Mouse (Mus musculus) urinary bladder, adult 2 months (tissue): ENCODE data around the gene 2310046K23Rik. TPM values are rescaled to one million over a fixed set of nuclear protein-coding genes. Genes with fewer than 3 reads are reported as not detected.
"Not testable (repeated sequence)": the region's sequence is repeated elsewhere in the genome, so short reads cannot be mapped to it uniquely, and the experiment has no call there.

ENCODE experiments used
- DNase-seq: peaks from one replicate; pipeline ENCODE4 v3.0.0; 2022; ENCODE audit warnings: low spot score
- polyA plus RNA-seq: library from polyadenylated mRNA; depleted of rRNA; stranded (reverse); fragments of >200 nt; gene quantifications from 2 replicates; pipeline ENCODE4 v1.2.3, GENCODE M21; 2012; rRNA removed

The 2310046K23Rik gene
- not detected in 2 replicates for polyA plus RNA-seq

- no peak for DNase-seq
These were observed at the start of gene 2310046K23Rik for GRCm38 (mm10) chr3:92534411-92534810. Gene 2310046K23Rik (minus strand): TSS chr3:92534511.

GRCm38 (mm10) chr3:92583164-92583826 is 49.0 kb upstream of the 2310046K23Rik start:
- no peak for DNase-seq

DNA sequence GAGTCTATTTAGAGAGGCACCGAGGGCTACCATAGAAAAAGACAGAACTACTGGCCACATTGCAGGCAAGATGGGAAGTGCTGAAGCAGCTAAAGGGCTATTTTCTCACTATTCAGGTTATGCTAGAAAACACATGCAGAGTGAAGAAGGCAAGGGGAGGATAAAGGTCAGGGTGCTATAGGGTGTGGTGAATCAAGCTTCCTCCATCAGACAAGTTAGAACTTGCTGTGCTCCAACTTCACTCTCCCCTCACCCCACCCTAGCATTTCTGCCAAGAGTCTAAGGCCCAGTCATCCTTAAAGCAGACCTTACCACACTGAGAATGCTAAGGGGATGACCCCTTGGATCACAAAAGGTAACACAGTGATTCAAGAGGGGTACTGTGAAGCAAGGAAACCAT is 45.2 kb upstream of the 2310046K23Rik start:
- DNase-seq, result no peak

DNA sequence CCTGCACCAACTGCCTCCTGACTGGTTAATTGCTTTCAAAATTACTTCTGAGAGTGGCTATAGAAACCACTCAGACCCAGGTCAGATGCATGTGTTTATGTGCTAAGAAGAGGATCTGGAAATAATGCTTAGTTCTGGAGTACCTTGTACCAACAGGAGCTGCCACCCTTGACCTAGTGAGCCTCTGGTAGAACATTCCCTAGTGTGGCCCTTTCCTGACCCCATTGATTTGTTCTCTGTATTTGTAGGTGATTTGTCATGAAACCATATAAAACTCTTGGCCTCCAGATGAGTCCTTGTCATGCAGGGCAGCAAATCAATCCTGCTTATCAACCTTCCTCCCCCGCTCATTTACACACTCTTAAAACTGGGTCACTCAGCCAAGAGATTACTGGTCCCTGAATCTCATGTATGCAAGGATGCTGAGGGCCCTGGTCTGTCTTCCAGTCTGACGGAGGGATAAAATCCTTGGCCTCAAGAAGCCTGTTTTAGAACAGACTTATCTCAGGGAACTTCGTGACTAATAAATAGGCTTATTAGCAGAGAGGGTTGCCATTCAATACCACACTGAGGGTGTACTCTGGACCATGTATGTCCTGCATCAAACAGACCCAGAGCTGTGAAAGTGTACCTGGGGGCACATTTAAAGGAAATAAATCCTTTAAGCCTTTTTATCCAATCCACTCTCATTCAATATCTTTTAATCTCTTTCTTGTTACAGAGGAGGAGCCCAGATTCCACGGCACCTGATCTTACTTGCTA is 44.5 kb upstream of the 2310046K23Rik start:
- no peak for DNase-seq

DNA sequence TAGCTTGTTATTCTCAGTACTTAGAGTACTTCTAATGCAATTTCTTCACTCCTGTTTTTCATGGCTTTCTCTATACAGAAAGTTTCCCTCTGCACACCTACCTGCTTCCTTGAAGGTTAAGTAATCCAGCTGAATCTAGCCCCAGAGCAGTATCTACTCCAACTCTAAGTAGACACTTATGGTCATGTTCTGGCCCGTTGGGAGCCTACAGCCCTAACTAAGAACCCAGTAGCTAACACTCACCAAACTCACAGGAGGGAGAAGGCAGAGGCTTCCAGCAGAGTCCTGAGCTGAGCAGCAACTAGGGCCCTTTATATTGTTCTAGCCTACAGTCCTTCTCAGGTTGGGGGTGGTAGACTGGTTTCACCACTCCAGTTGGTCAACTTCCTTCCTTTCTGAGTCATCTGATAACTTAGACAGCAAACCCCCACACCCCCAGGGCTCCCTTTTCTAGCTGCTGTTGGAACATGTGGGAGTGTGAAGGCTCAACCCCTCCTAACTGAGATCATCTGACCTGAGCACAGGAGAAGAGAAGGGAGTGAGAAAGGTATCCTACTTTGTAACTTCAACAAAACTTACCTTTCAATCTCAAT is 39.2 kb upstream of the 2310046K23Rik start, which contains the start of gene Ivl:
Ivl (minus strand) TSS at position 287 of the 593 bp plus-strand sequence.
- DNase-seq, result no peak

- no peak for DNase-seq
These were observed 38.3 kb upstream of the 2310046K23Rik start for GRCm38 (mm10) chr3:92572514-92573155.

- no peak for DNase-seq
These were observed 34.4 kb upstream of the 2310046K23Rik start for GRCm38 (mm10) chr3:92568752-92569151.

GRCm38 (mm10) chr3:92565418-92565817 is 31.1 kb upstream of the 2310046K23Rik start:
- no peak for DNase-seq

DNA sequence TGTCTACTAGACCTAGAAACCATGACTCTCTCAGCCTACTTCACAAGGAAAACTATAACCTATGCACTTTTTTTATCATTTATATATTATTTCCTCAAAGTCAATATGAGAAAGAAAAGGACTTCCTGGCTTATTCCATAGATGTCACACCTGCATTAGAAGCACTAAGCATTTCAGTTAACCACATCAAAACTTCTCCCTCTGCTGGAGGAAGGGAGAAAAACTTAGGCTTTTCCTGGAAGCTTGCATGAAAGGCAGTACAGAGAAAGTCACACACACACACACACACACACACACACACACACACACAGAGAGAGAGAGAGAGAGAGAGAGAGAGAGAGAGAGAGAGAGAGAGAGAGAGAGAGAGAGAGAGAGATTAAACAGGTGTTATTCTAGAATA is 22.0 kb downstream of the 2310046K23Rik start:
- no peak for DNase-seq

DNA sequence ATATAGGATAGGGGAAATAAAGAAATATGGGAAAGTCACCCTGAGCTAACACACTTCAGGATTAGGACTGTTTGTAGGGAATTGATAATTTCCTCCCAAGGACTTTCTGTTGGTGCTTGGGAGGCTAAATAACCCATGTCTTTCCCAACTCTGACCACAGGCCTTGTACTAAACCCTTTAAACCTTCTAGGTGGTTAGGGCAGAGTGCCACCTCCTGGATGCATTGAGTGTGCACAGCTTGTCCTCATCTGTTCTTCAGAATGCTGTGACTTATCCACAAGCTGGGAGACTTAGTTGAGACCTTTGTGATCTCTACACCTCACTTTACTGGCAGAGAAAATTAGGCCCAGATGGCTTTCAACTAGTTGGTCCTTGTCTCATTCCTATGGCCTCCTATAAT is 23.5 kb downstream of the 2310046K23Rik start:
- DNase-seq, result no peak

DNA sequence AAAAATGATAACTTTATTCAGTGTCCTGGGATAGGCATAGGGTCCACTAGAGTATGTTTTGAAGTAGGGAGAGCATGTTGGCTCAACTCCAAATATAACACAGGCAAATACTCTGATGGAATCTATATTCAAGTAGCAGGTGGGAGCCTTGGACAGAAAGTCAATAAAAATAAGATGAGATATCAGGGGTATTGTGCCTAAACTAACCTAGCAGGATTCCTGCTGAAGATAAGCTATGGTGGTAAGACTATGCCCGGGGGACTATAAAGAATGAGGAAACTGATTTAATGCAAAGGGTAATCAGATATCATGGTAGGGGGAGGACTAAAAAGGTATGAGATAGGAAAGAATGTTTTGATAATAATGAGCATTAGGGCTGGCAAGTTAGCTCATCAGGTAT is 26.1 kb downstream of the 2310046K23Rik start:
- no peak for DNase-seq

DNA sequence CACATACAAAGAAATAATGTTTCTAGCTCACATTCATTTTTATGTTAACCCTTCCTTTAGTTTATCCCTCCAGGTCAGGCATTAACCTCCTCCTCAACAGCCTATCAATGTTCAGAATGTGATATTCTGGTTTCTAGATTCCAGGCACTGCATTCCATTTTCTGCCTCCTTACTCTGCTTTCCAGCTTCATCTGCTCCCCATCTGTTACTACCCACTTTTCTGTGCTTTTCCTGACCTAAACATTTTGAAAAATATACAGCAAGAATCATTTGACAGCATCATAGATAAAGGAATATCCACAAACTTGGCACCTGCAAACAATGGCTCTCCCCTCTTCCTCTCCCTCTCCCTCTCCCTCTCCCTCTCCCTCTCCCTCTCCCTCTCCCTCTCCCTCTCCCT is 30.8 kb downstream of the 2310046K23Rik start:
- DNase-seq, result no peak

GRCm38 (mm10) chr3:92500393-92500792 is 33.9 kb downstream of the 2310046K23Rik start, which contains the start of gene Sprr4:
Gene Sprr4 (minus strand): TSS chr3:92500493.
- DNase-seq, result no peak

- DNase-seq, result not testable (repeated sequence)
These were observed 44.0 kb downstream of the 2310046K23Rik start for GRCm38 (mm10) chr3:92490262-92490661.

DNA sequence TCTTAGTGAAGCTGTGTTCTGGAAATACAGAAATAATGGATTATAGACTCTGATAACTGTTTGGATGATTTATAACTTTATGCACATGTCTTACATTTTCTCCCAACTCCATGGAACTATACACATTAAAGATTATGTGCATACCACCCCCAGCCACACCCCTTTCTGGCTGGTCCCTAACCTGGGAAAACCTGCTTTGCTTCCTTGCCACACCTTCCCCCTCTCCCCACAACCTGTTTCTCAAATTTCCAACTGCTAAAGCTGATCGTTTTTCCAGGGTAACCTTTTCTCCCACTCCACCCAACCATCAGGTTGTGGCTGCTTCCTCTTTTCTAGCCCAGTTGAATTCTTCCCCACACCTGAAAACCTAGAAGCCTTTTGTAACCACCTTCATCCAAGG is 48.0 kb downstream of the 2310046K23Rik start:
- DNase-seq, result no peak

DNA sequence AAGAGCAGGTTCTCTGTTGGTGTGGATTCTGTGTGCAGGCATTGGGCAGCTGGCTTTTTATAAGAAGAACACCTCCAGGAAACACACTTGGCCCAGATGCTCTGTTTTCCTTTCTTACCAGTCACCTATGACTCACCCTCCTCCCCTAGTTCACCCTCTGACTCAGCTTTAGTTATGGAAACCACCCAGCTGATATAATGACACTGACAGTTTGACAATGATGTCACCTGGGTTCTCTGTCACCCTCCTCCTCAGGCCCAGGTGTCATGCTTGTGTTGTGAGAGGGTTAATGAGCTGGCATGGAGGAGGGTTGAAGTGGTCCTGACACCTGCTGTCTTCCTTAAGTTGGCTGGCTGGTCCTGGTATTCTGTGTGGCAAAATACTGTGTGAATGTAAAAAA is 48.4 kb downstream of the 2310046K23Rik start, which contains the start of gene Sprr1a:
Sprr1a (minus strand) TSS at position 33 of the 400 bp plus-strand sequence.
- DNase-seq, result no peak

Other genes with a start within 250 kb of the 2310046K23Rik start
- gene Sprr2a3, start 249.1 kb downstream of the 2310046K23Rik start, polyA plus RNA-seq, result 820 and 1,217 TPM in 2 replicates
- gene Sprr2b, start 217.9 kb downstream of the 2310046K23Rik start, polyA plus RNA-seq, result 0.19 TPM in 1 of 2 replicates, not detected in the other
- gene Sprr2d, start 195.4 kb downstream of the 2310046K23Rik start, polyA plus RNA-seq, result not detected in 2 replicates
- not detected in 2 replicates for gene Sprr2e, start 182.4 kb downstream of the 2310046K23Rik start, polyA plus RNA-seq
- 2.6 and 2.8 TPM in 2 replicates for gene Sprr2f, start 169.3 kb downstream of the 2310046K23Rik start, polyA plus RNA-seq
- not detected in 2 replicates for gene Sprr2h, start 148.8 kb downstream of the 2310046K23Rik start, polyA plus RNA-seq
- not detected in 2 replicates for gene Sprr2i, start 126.5 kb downstream of the 2310046K23Rik start, polyA plus RNA-seq
- not detected in 2 replicates for gene Sprr2j-ps, start 116.4 kb downstream of the 2310046K23Rik start, polyA plus RNA-seq
- gene Gm9774, start 105.1 kb downstream of the 2310046K23Rik start, polyA plus RNA-seq, result 9.5 and 10.7 TPM in 2 replicates
- not detected in 2 replicates for gene Sprr2k, start 101.9 kb downstream of the 2310046K23Rik start, polyA plus RNA-seq
- not detected in 2 replicates for gene Sprr1b, start 95.7 kb downstream of the 2310046K23Rik start, polyA plus RNA-seq
- 0.17 and 0.18 TPM in 2 replicates for gene Sprr3, start 75.8 kb downstream of the 2310046K23Rik start, polyA plus RNA-seq
- 1,821 and 2,005 TPM in 2 replicates for gene Sprr1a, start 48.6 kb downstream of the 2310046K23Rik start, polyA plus RNA-seq
- not detected in 2 replicates for gene Sprr4, start 34.0 kb downstream of the 2310046K23Rik start, polyA plus RNA-seq
- 233 and 291 TPM in 2 replicates for gene Ivl, start 39.2 kb upstream of the 2310046K23Rik start, polyA plus RNA-seq
- gene Smcp, start 54.5 kb upstream of the 2310046K23Rik start, polyA plus RNA-seq, result 0.18 TPM in 1 of 2 replicates, not detected in the other
- gene 2210017I01Rik, start 73.0 kb upstream of the 2310046K23Rik start, polyA plus RNA-seq, result not detected in 2 replicates
- gene Lce6a, start 87.1 kb upstream of the 2310046K23Rik start, polyA plus RNA-seq, result 1.2 and 1.3 TPM in 2 replicates
- gene Lce1a1, start 113.8 kb upstream of the 2310046K23Rik start, polyA plus RNA-seq, result not detected in 2 replicates
- not detected in 2 replicates for gene Lce1b, start 122.4 kb upstream of the 2310046K23Rik start, polyA plus RNA-seq
- gene Lce1a2, start 135.8 kb upstream of the 2310046K23Rik start, polyA plus RNA-seq, result not detected in 2 replicates
- gene Lce1c, start 144.7 kb upstream of the 2310046K23Rik start, polyA plus RNA-seq, result 0.15 and 0.33 TPM in 2 replicates
- not detected in 2 replicates for gene Lce1d, start 152.7 kb upstream of the 2310046K23Rik start, polyA plus RNA-seq
- gene Lce1e, start 174.6 kb upstream of the 2310046K23Rik start, polyA plus RNA-seq, result not detected in 2 replicates
- not detected in 2 replicates for gene Lce1f, start 185.8 kb upstream of the 2310046K23Rik start, polyA plus RNA-seq
- gene Gm38119, start 204.6 kb upstream of the 2310046K23Rik start, polyA plus RNA-seq, result not detected in 2 replicates
- gene Lce1g, start 217.8 kb upstream of the 2310046K23Rik start, polyA plus RNA-seq, result not detected in 2 replicates
- not detected in 2 replicates for gene Lce1h, start 230.6 kb upstream of the 2310046K23Rik start, polyA plus RNA-seq
- gene Lce1i, start 244.4 kb upstream of the 2310046K23Rik start, polyA plus RNA-seq, result not detected in 2 replicates